Mouse (Mus musculus) adrenal gland, postnatal 0 days (tissue): ENCODE data around the gene Tgm1. TPM values are rescaled to one million over a fixed set of nuclear protein-coding genes. Genes with fewer than 3 reads are reported as not detected.

Experiments
- polyA plus RNA-seq: library from polyadenylated mRNA; unstranded; fragments of >200 nt; fragmentation: Nextera tagmentation; extraction: Ambion mirVana; gene quantifications from 2 replicates; pipeline ENCODE4 v1.2.1, GENCODE M21; 2015

Tgm1 gene
- polyA plus RNA-seq, result 0.47 and 1.2 TPM in 2 replicates

GRCm38 (mm10) chr14:55713729-55714122 is at the start of gene Tgm1:
Gene Tgm1 (minus strand): TSS chr14:55713926.

GRCm38 (mm10) chr14:55761163-55761562 is 47.4 kb upstream of the Tgm1 start, which contains the start of gene Ltb4r2:
Gene Ltb4r2 (plus strand): TSS chr14:55761428.

GRCm38 (mm10) chr14:55758363-55758784 is 44.6 kb upstream of the Tgm1 start, which contains the start of gene Cideb:
Gene Cideb (minus strand): TSS chr14:55758458.

GRCm38 (mm10) chr14:55745180-55745860 is 31.6 kb upstream of the Tgm1 start, which contains the start of the genes Dhrs1 and Nop9:
Gene Dhrs1 (minus strand): TSS chr14:55745690.
Gene Nop9 (plus strand): TSS chr14:55745693.

GRCm38 (mm10) chr14:55721700-55722437 is 8.1 kb upstream of the Tgm1 start, which contains the start of gene Rabggta:
Gene Rabggta (minus strand): TSS chr14:55722263.

GRCm38 (mm10) chr14:55681160-55682117 is 32.3 kb downstream of the Tgm1 start, which contains the start of gene Tinf2:
Gene Tinf2 (minus strand): TSS chr14:55681820.

GRCm38 (mm10) chr14:55671833-55672740 is 41.6 kb downstream of the Tgm1 start, which contains the start of the genes Gmpr2 and Nedd8:
Gene Gmpr2 (plus strand): TSS chr14:55671941.
Gene Nedd8 (minus strand): TSS chr14:55672124.

GRCm38 (mm10) chr14:55659960-55660573 is 53.7 kb downstream of the Tgm1 start, which contains the start of gene Mdp1:
Gene Mdp1 (minus strand): TSS chr14:55660508.

Other genes starting within 250 kb of the Tgm1 start
- 61.9 and 83.5 TPM in 2 replicates for gene Dhrs4, start 235.2 kb downstream of the Tgm1 start, polyA plus RNA-seq
- 3.2 and 4.5 TPM in 2 replicates for gene Carmil3, start 223.3 kb downstream of the Tgm1 start, polyA plus RNA-seq
- gene Cpne6, start 203.5 kb downstream of the Tgm1 start, polyA plus RNA-seq, result 0.16 and 0.63 TPM in 2 replicates
- 0.06 TPM in 1 of 2 replicates, not detected in the other for gene Nrl, start 188.9 kb downstream of the Tgm1 start, polyA plus RNA-seq
- 35.7 and 43.6 TPM in 2 replicates for gene Pck2, start 173.7 kb downstream of the Tgm1 start, polyA plus RNA-seq
- 50.2 and 81.0 TPM in 2 replicates for gene Dcaf11, start 153.9 kb downstream of the Tgm1 start, polyA plus RNA-seq
- gene A730061H03Rik, start 153.5 kb downstream of the Tgm1 start, polyA plus RNA-seq, result 1.6 and 4.3 TPM in 2 replicates
- 1.1 and 1.3 TPM in 2 replicates for gene Fitm1, start 138.3 kb downstream of the Tgm1 start, polyA plus RNA-seq
- 226 and 323 TPM in 2 replicates for gene Psme1, start 135.8 kb downstream of the Tgm1 start, polyA plus RNA-seq
- 55.0 and 57.8 TPM in 2 replicates for gene Emc9, start 128.6 kb downstream of the Tgm1 start, polyA plus RNA-seq
- gene Psme2, start 122.8 kb downstream of the Tgm1 start, polyA plus RNA-seq, result 549 and 603 TPM in 2 replicates
- 9.6 and 12.4 TPM in 2 replicates for gene Rnf31, start 122.2 kb downstream of the Tgm1 start, polyA plus RNA-seq
- gene Irf9, start 110.4 kb downstream of the Tgm1 start, polyA plus RNA-seq, result 20.9 and 26.1 TPM in 2 replicates
- 6.8 and 9.0 TPM in 2 replicates for gene Rec8, start 95.9 kb downstream of the Tgm1 start, polyA plus RNA-seq
- gene Ipo4, start 78.0 kb downstream of the Tgm1 start, polyA plus RNA-seq, result 41.9 and 52.7 TPM in 2 replicates
- 1.0 and 3.3 TPM in 2 replicates for gene Gm49378, start 76.0 kb downstream of the Tgm1 start, polyA plus RNA-seq
- gene Tm9sf1, start 70.1 kb downstream of the Tgm1 start, polyA plus RNA-seq, result 65.2 and 103 TPM in 2 replicates
- 0.77 and 0.95 TPM in 2 replicates for gene Tssk4, start 63.7 kb downstream of the Tgm1 start, polyA plus RNA-seq
- gene Mdp1, start 53.4 kb downstream of the Tgm1 start, polyA plus RNA-seq, result 63.2 and 95.3 TPM in 2 replicates
- 30.6 and 43.5 TPM in 2 replicates for gene Gmpr2, start 42.0 kb downstream of the Tgm1 start, polyA plus RNA-seq
- gene Nedd8, start 41.8 kb downstream of the Tgm1 start, polyA plus RNA-seq, result 635 and 779 TPM in 2 replicates
- 16.5 and 25.7 TPM in 2 replicates for gene Tinf2, start 32.1 kb downstream of the Tgm1 start, polyA plus RNA-seq
- gene Rabggta, start 8.3 kb upstream of the Tgm1 start, polyA plus RNA-seq, result 15.1 and 23.2 TPM in 2 replicates
- 69.6 and 82.1 TPM in 2 replicates for gene Dhrs1, start 31.8 kb upstream of the Tgm1 start, polyA plus RNA-seq
- gene Nop9, start 31.8 kb upstream of the Tgm1 start, polyA plus RNA-seq, result 14.2 and 22.9 TPM in 2 replicates
- gene Cideb, start 44.5 kb upstream of the Tgm1 start, polyA plus RNA-seq, result 2.3 and 3.7 TPM in 2 replicates
- gene Ltb4r2, start 47.5 kb upstream of the Tgm1 start, polyA plus RNA-seq, result 0.11 and 0.75 TPM in 2 replicates
- 1.4 and 1.9 TPM in 2 replicates for gene Ltb4r1, start 52.0 kb upstream of the Tgm1 start, polyA plus RNA-seq
- 3.7 and 4.4 TPM in 2 replicates for gene Adcy4, start 70.2 kb upstream of the Tgm1 start, polyA plus RNA-seq
- gene Ripk3, start 74.9 kb upstream of the Tgm1 start, polyA plus RNA-seq, result 9.4 and 11.5 TPM in 2 replicates
- 12.6 and 13.1 TPM in 2 replicates for gene Nfatc4, start 109.2 kb upstream of the Tgm1 start, polyA plus RNA-seq
- 5.9 and 6.6 TPM in 2 replicates for gene Nynrin, start 140.1 kb upstream of the Tgm1 start, polyA plus RNA-seq
- gene Cbln3, start 170.5 kb upstream of the Tgm1 start, polyA plus RNA-seq, result 0.28 and 0.29 TPM in 2 replicates
- 7.3 and 9.3 TPM in 2 replicates for gene Khnyn, start 171.0 kb upstream of the Tgm1 start, polyA plus RNA-seq
- gene Sdr39u1, start 186.4 kb upstream of the Tgm1 start, polyA plus RNA-seq, result 55.6 and 63.8 TPM in 2 replicates
- 45.9 and 61.2 TPM in 2 replicates for gene Cma1, start 230.7 kb upstream of the Tgm1 start, polyA plus RNA-seq
- not detected in 2 replicates for gene Cma2, start 237.1 kb upstream of the Tgm1 start, polyA plus RNA-seq